Mouse (Mus musculus) ES-E14 (cell line): ENCODE data around the gene Carmil1.

ENCODE experiments used
- CHD2 ChIP-seq: IDR thresholded peaks from 2 replicates; pipeline ENCODE4 v1.6.1; 2014; ENCODE audit warnings: mild to moderate bottlenecking, low read depth, low read length, inconsistent platforms
- HCFC1 ChIP-seq: IDR thresholded peaks from 2 replicates; pipeline ENCODE4 v1.6.1; 2012; ENCODE audit warnings: low read length, inconsistent platforms, borderline replicate concordance; ENCODE audit not compliant: insufficient read depth
- MAFK ChIP-seq: IDR thresholded peaks from 2 replicates; pipeline ENCODE4 v1.6.1; 2014; ENCODE audit warnings: mild to moderate bottlenecking, low read depth, low read length, inconsistent platforms; ENCODE audit not compliant: insufficient read depth
- ZC3H11A ChIP-seq: IDR thresholded peaks from 2 replicates; pipeline ENCODE4 v1.6.1; 2012; ENCODE audit warnings: low read depth, mild to moderate bottlenecking, inconsistent platforms, low read length, borderline replicate concordance
- ZNF384 ChIP-seq: IDR thresholded peaks from 2 replicates; pipeline ENCODE4 v1.6.1; 2012; ENCODE audit warnings: low read depth, low read length, inconsistent platforms

DNA sequence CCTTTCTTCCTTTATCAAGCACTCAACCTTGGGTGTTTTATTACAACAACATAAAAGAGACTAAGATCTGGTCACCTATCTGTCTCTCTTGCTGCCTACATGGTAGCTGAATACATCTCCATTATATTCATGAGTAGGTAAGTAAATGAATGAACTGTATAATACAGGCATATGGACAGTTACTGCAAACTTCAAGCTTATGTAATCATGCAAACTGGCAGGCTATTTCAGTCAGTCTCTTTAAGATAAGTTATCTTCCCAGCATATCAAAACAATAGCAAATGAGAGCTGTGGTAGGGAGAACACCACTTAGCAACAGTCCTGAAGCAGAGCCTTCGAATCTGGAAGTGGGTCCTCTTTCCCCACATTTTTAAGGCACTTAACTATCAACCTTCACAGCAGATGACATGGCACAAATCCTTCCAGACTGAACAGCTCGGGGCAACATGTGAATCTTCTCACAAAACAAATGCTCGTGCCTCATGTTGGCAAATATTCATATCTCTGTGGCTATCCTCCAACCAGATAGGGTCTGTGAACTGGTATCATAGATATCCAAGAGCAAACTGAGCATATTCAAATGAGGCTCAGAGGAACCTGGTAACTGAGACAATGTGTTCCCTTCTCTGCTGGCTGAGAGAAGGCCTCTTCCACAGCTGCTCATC is 42.0 kb downstream of the Carmil1 start:
- TF ChIP-seq ZNF384 (no peak), HCFC1 (no peak), MAFK (no peak), ZC3H11A (no peak), CHD2 (no peak)
